Mouse (Mus musculus): ENCODE data around the gene Slc26a8. TPM values are rescaled to one million over a fixed set of nuclear protein-coding genes. Genes with fewer than 3 reads are reported as not detected.

The Slc26a8 gene
- total and polyA plus RNA-seq, 2 experiments from 2014 or later, result 1.8 to 4.4 TPM

DNA sequence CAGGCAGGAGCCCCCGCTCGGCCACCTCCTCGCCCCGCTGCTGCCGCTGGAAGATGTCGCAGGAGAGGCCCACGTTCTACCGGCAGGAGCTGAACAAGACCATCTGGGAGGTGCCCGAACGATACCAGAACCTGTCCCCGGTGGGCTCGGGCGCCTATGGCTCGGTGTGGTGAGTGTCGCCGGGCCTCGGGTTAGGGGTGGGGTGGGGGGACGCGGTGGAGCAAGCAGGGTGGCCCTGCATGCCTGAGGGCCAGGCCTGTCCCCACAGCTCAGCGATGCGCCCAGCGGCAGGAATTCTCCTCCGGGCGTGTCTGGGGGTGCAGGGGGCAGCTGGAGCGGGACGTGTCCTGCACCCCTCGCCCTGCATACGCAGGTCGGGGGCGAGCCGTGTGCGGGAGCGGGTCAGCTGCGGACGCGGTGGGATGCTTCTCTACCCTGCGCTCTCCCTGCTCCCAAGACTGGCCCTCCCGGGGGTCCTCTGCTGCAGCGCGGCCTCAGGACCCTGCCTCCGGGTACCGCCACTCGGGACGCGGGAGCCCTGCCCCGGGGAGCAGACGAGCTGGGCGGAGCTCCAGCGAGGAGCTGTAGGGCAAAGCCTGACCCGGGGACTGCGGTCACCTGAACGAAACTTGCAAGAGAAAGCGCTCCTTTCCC lies 1.8 kb upstream of the Slc26a8 start:
- Histone ChIP-seq H3K4me1 (ENCODE audit: insufficient read depth, low read length) (peaks cover 11% of the 10 kb centered on the region; the same call in 1 of the 2 replicates), H3K27ac (ENCODE audit: low read depth, low read length) (peak overlapping the region; percentile 96), H3K36me3 (ENCODE audit: insufficient read depth, low read length) (no peaks in the 10 kb centered on the region), H3K27me3 (ENCODE audit: insufficient read depth, low read length) (no peaks in the 10 kb centered on the region), H3K4me3 (ENCODE audit: low read depth, low read length) (peak overlapping the region; percentile 98), H3K9ac (replicated peaks; ENCODE audit: low read length, poor library complexity, severe bottlenecking) (peak overlapping the region; percentile 95), H3K4me2 (ENCODE audit: low read depth, low read length, poor library complexity, severe bottlenecking) (peak overlapping the region; percentile 67), H3K9me3 (ENCODE audit: low read length) (no peaks in the 10 kb centered on the region)
- no peak for TF ChIP-seq CTCF (IDR thresholded peaks at IDR 0.05)
- under 1% methylated on average over 48 of the region's 53 CpGs for WGBS
- DNase-seq (ENCODE audit: low spot score) (peak; percentile 25), ATAC-seq (ENCODE audit: low FRiP score) (peak; percentile 21; the same call in 1 of the 2 replicates)

- TF ChIP-seq CTCF (IDR thresholded peaks at IDR 0.05), result peak; percentile 72
- Histone ChIP-seq H3K4me1 (ENCODE audit: insufficient read depth, low read length) (peaks cover 8% of the 10 kb centered on the region; the same call in 1 of the 2 replicates), H3K27ac (ENCODE audit: low read depth, low read length) (peak within 1 kb of the TSS; percentile 96), H3K9ac (replicated peaks; ENCODE audit: low read length, poor library complexity, severe bottlenecking) (peak within 1 kb of the TSS; percentile 95), H3K36me3 (ENCODE audit: insufficient read depth, low read length) (no peaks in the 10 kb centered on the region), H3K9me3 (ENCODE audit: low read length) (no peaks in the 10 kb centered on the region), H3K4me3 (ENCODE audit: low read depth, low read length) (peak within 1 kb of the TSS; percentile 98), H3K4me2 (ENCODE audit: low read depth, low read length, poor library complexity, severe bottlenecking) (peak within 1 kb of the TSS; percentile 67), H3K27me3 (ENCODE audit: insufficient read depth, low read length) (no peaks in the 10 kb centered on the region)
- ATAC-seq (ENCODE audit: low FRiP score) (peak; percentile 97), DNase-seq (ENCODE audit: low spot score) (peak; percentile 99)
- WGBS, result under 1% methylated on average over 70 of the region's 86 CpGs
Observed at GRCm38 (mm10) chr17:28690776-28691686, 998 bp upstream of the Slc26a8 start, which contains the start of gene Mapk14. Gene Mapk14, plus strand, starts transcription at chr17:28691329.

DNA sequence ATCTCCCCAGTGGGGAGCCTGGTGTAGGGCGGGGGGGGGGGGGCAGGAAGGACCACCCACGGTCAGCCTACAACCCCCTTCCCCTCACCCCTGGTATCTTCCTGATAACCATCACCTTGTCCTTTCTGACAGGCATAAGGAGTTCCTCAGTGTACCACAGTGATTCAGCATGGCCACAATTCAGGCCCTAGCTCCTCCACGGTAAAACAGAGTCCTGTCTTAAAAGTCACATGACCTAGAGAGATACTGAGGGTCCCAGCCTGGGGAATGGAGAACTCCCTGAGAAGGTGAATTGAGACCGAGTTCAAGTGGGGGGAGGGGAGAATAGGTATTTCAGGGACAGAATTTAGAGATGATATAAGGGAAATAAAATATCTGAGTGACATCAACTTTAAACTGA lies 2.7 kb downstream of the Slc26a8 start:
- no peak for TF ChIP-seq CTCF (IDR thresholded peaks at IDR 0.05)
- H3K4me1 ChIP-seq (ENCODE audit: insufficient read depth, low read length), result peaks cover 2% of the 10 kb centered on the region; the same call in 1 of the 2 replicates
- H3K36me3 ChIP-seq (ENCODE audit: insufficient read depth, low read length), result no peaks in the 10 kb centered on the region
- no peak overlapping the region for H3K9ac ChIP-seq (replicated peaks; ENCODE audit: low read length, poor library complexity, severe bottlenecking)
- DNase-seq (ENCODE audit: low spot score) (no peak), ATAC-seq (ENCODE audit: low FRiP score) (no peak)
- no peak overlapping the region for H3K27ac ChIP-seq (ENCODE audit: low read depth, low read length)
- H3K4me2 ChIP-seq (ENCODE audit: low read depth, low read length, poor library complexity, severe bottlenecking), result no peak overlapping the region
- no peak overlapping the region for H3K4me3 ChIP-seq (ENCODE audit: low read depth, low read length)
- H3K27me3 ChIP-seq (ENCODE audit: insufficient read depth, low read length), result no peaks in the 10 kb centered on the region
- 46% methylated on average over 4 of the region's 4 CpGs for WGBS
- no peaks in the 10 kb centered on the region for H3K9me3 ChIP-seq (ENCODE audit: low read length)

- 55% methylated on average over 19 of the region's 19 CpGs for WGBS
- Histone ChIP-seq H3K36me3 (ENCODE audit: insufficient read depth, low read length) (no peaks in the 10 kb centered on the region), H3K9me3 (ENCODE audit: low read length) (no peaks in the 10 kb centered on the region), H3K27me3 (ENCODE audit: insufficient read depth, low read length) (no peaks in the 10 kb centered on the region), H3K4me2 (ENCODE audit: low read depth, low read length, poor library complexity, severe bottlenecking) (no peak overlapping the region), H3K4me1 (ENCODE audit: insufficient read depth, low read length) (no peaks in the 10 kb centered on the region), H3K27ac (ENCODE audit: low read depth, low read length) (no peak overlapping the region), H3K4me3 (ENCODE audit: low read depth, low read length) (no peak overlapping the region), H3K9ac (replicated peaks; ENCODE audit: low read length, poor library complexity, severe bottlenecking) (no peak overlapping the region)
- no peak for DNase-seq (ENCODE audit: low spot score)
- TF ChIP-seq CTCF (IDR thresholded peaks at IDR 0.05), result no peak
- ATAC-seq (ENCODE audit: low FRiP score), result no peak
Observed at GRCm38 (mm10) chr17:28684631-28685030, 5.4 kb downstream of the Slc26a8 start.

GRCm38 (mm10) chr17:28683601-28684000 lies 6.4 kb downstream of the Slc26a8 start:
- no peaks in the 10 kb centered on the region for H3K27me3 ChIP-seq (ENCODE audit: insufficient read depth, low read length)
- DNase-seq (ENCODE audit: low spot score), result no peak

More at GRCm38 (mm10) chr17:28683601-28684000, 6.4 kb downstream of the Slc26a8 start:
- WGBS, result 62% methylated on average over 1 of the region's 1 CpGs
- Histone ChIP-seq H3K4me2 (ENCODE audit: low read depth, low read length, poor library complexity, severe bottlenecking) (no peak overlapping the region), H3K9ac (replicated peaks; ENCODE audit: low read length, poor library complexity, severe bottlenecking) (no peak overlapping the region), H3K4me1 (ENCODE audit: insufficient read depth, low read length) (no peaks in the 10 kb centered on the region), H3K36me3 (ENCODE audit: insufficient read depth, low read length) (no peaks in the 10 kb centered on the region), H3K9me3 (ENCODE audit: low read length) (no peaks in the 10 kb centered on the region), H3K27ac (ENCODE audit: low read depth, low read length) (no peak overlapping the region), H3K4me3 (ENCODE audit: low read depth, low read length) (no peak overlapping the region)
- ATAC-seq (ENCODE audit: low FRiP score), result no peak
- no peak for TF ChIP-seq CTCF (IDR thresholded peaks at IDR 0.05)

Measured in midbrain, postnatal 0 days (tissue).